Mouse (Mus musculus): ENCODE measurements around the gene Il2rb. TPM values are rescaled to one million over a fixed set of nuclear protein-coding genes. Genes with fewer than 3 reads are reported as not detected.
A peak's percentile ranks its signal among the peaks of the same experiment; 100 is the strongest.

Gene Il2rb
- polyA plus RNA-seq, 1 experiment from 2014 or later: 0.41 TPM

- H3K9me3 ChIP-seq (ENCODE audit: control insufficient read depth, low read depth, low read length): no peaks in the 10 kb centered on the region
- H3K36me3 ChIP-seq (ENCODE audit: control insufficient read depth, insufficient read depth, low read length): no peaks in the 10 kb centered on the region
- ATAC-seq (ENCODE audit: insufficient number of reproducible peaks, insufficient read depth, low FRiP score, low read depth): no peak
- no peak overlapping the region for H3K4me3 ChIP-seq (ENCODE audit: low read depth, low read length)
- no peaks in the 10 kb centered on the region for H3K4me1 ChIP-seq (ENCODE audit: control insufficient read depth, insufficient read depth, low read length)
- WGBS: 78% methylated on average over 10 of the region's 10 CpGs
- H3K27ac ChIP-seq (ENCODE audit: low read length): no peak overlapping the region
- no peak overlapping the region for H3K9ac ChIP-seq (replicated peaks; ENCODE audit: low read depth, low read length)
- no peak overlapping the region for H3K4me2 ChIP-seq (replicated peaks; ENCODE audit: low read depth, low read length)
- no peaks in the 10 kb centered on the region for H3K27me3 ChIP-seq (ENCODE audit: control insufficient read depth, insufficient read depth, low read length)
Observed at GRCm38 (mm10) chr15:78457193-78457592, 37.9 kb downstream of the Il2rb start.

GRCm38 (mm10) chr15:78456051-78456450 is 39.0 kb downstream of the Il2rb start:
- ATAC-seq (ENCODE audit: insufficient number of reproducible peaks, insufficient read depth, low FRiP score, low read depth): no peak
- H3K27ac ChIP-seq (ENCODE audit: low read length): no peak overlapping the region

GRCm38 (mm10) chr15:78455168-78455567 is 39.9 kb downstream of the Il2rb start:
- H3K4me1 ChIP-seq (ENCODE audit: control insufficient read depth, insufficient read depth, low read length): no peaks in the 10 kb centered on the region

More at GRCm38 (mm10) chr15:78456051-78456450, 39.0 kb downstream of the Il2rb start:
- H3K4me2 ChIP-seq (replicated peaks; ENCODE audit: low read depth, low read length): no peak overlapping the region
- no peak overlapping the region for H3K9ac ChIP-seq (replicated peaks; ENCODE audit: low read depth, low read length)
- H3K9me3 ChIP-seq (ENCODE audit: control insufficient read depth, low read depth, low read length): no peaks in the 10 kb centered on the region
- no peaks in the 10 kb centered on the region for H3K27me3 ChIP-seq (ENCODE audit: control insufficient read depth, insufficient read depth, low read length)
- no peaks in the 10 kb centered on the region for H3K4me1 ChIP-seq (ENCODE audit: control insufficient read depth, insufficient read depth, low read length)
- WGBS: 51% methylated on average over 7 of the region's 7 CpGs
- no peaks in the 10 kb centered on the region for H3K36me3 ChIP-seq (ENCODE audit: control insufficient read depth, insufficient read depth, low read length)
- no peak overlapping the region for H3K4me3 ChIP-seq (ENCODE audit: low read depth, low read length)

GRCm38 (mm10) chr15:78452929-78453328 is 42.1 kb downstream of the Il2rb start:
- Histone ChIP-seq H3K4me3 (ENCODE audit: low read depth, low read length) (no peak overlapping the region), H3K4me2 (replicated peaks; ENCODE audit: low read depth, low read length) (no peak overlapping the region), H3K27ac (ENCODE audit: low read length) (no peak overlapping the region), H3K36me3 (ENCODE audit: control insufficient read depth, insufficient read depth, low read length) (no peaks in the 10 kb centered on the region), H3K9ac (replicated peaks; ENCODE audit: low read depth, low read length) (no peak overlapping the region), H3K9me3 (ENCODE audit: control insufficient read depth, low read depth, low read length) (no peaks in the 10 kb centered on the region), H3K4me1 (ENCODE audit: control insufficient read depth, insufficient read depth, low read length) (no peaks in the 10 kb centered on the region), H3K27me3 (ENCODE audit: control insufficient read depth, insufficient read depth, low read length) (no peaks in the 10 kb centered on the region)
- ATAC-seq (ENCODE audit: insufficient number of reproducible peaks, insufficient read depth, low FRiP score, low read depth): no peak
- 77% methylated on average over 3 of the region's 3 CpGs for WGBS

More at GRCm38 (mm10) chr15:78455168-78455567, 39.9 kb downstream of the Il2rb start:
- Histone ChIP-seq H3K4me2 (replicated peaks; ENCODE audit: low read depth, low read length) (no peak overlapping the region), H3K27me3 (ENCODE audit: control insufficient read depth, insufficient read depth, low read length) (no peaks in the 10 kb centered on the region), H3K9ac (replicated peaks; ENCODE audit: low read depth, low read length) (no peak overlapping the region), H3K4me3 (ENCODE audit: low read depth, low read length) (no peak overlapping the region), H3K36me3 (ENCODE audit: control insufficient read depth, insufficient read depth, low read length) (no peaks in the 10 kb centered on the region), H3K9me3 (ENCODE audit: control insufficient read depth, low read depth, low read length) (no peaks in the 10 kb centered on the region), H3K27ac (ENCODE audit: low read length) (no peak overlapping the region)
- no peak for ATAC-seq (ENCODE audit: insufficient number of reproducible peaks, insufficient read depth, low FRiP score, low read depth)
- 65% methylated on average over 4 of the region's 4 CpGs for WGBS

- no peaks in the 10 kb centered on the region for H3K4me1 ChIP-seq (ENCODE audit: control insufficient read depth, insufficient read depth, low read length)
- WGBS: 79% methylated on average over 2 of the region's 2 CpGs
- H3K9me3 ChIP-seq (ENCODE audit: control insufficient read depth, low read depth, low read length): no peaks in the 10 kb centered on the region
- H3K36me3 ChIP-seq (ENCODE audit: control insufficient read depth, insufficient read depth, low read length): no peaks in the 10 kb centered on the region
- no peaks in the 10 kb centered on the region for H3K27me3 ChIP-seq (ENCODE audit: control insufficient read depth, insufficient read depth, low read length)
- H3K4me3 ChIP-seq (ENCODE audit: low read depth, low read length): no peak overlapping the region
- no peak overlapping the region for H3K9ac ChIP-seq (replicated peaks; ENCODE audit: low read depth, low read length)
- no peak overlapping the region for H3K4me2 ChIP-seq (replicated peaks; ENCODE audit: low read depth, low read length)
- ATAC-seq (ENCODE audit: insufficient number of reproducible peaks, insufficient read depth, low FRiP score, low read depth): no peak
- H3K27ac ChIP-seq (ENCODE audit: low read length): no peak overlapping the region
Observed at GRCm38 (mm10) chr15:78451201-78451600, 43.9 kb downstream of the Il2rb start.

- Histone ChIP-seq H3K4me2 (replicated peaks; ENCODE audit: low read depth, low read length) (no peak overlapping the region), H3K9me3 (ENCODE audit: control insufficient read depth, low read depth, low read length) (no peaks in the 10 kb centered on the region), H3K4me3 (ENCODE audit: low read depth, low read length) (no peak overlapping the region), H3K27me3 (ENCODE audit: control insufficient read depth, insufficient read depth, low read length) (no peaks in the 10 kb centered on the region), H3K36me3 (ENCODE audit: control insufficient read depth, insufficient read depth, low read length) (no peaks in the 10 kb centered on the region), H3K4me1 (ENCODE audit: control insufficient read depth, insufficient read depth, low read length) (no peaks in the 10 kb centered on the region), H3K9ac (replicated peaks; ENCODE audit: low read depth, low read length) (no peak overlapping the region), H3K27ac (ENCODE audit: low read length) (no peak overlapping the region)
- 89% methylated on average over 6 of the region's 6 CpGs for WGBS
- no peak for ATAC-seq (ENCODE audit: insufficient number of reproducible peaks, insufficient read depth, low FRiP score, low read depth)
Observed at GRCm38 (mm10) chr15:78450419-78450768, 44.7 kb downstream of the Il2rb start.

GRCm38 (mm10) chr15:78449694-78450418 is 45.2 kb downstream of the Il2rb start:
- H3K27me3 ChIP-seq (ENCODE audit: control insufficient read depth, insufficient read depth, low read length): no peaks in the 10 kb centered on the region
- no peaks in the 10 kb centered on the region for H3K9me3 ChIP-seq (ENCODE audit: control insufficient read depth, low read depth, low read length)
- H3K4me3 ChIP-seq (ENCODE audit: low read depth, low read length): no peak overlapping the region
- no peak overlapping the region for H3K4me2 ChIP-seq (replicated peaks; ENCODE audit: low read depth, low read length)
- ATAC-seq (ENCODE audit: insufficient number of reproducible peaks, insufficient read depth, low FRiP score, low read depth): no peak
- H3K36me3 ChIP-seq (ENCODE audit: control insufficient read depth, insufficient read depth, low read length): no peaks in the 10 kb centered on the region
- WGBS: 38% methylated on average over 7 of the region's 7 CpGs
- no peaks in the 10 kb centered on the region for H3K4me1 ChIP-seq (ENCODE audit: control insufficient read depth, insufficient read depth, low read length)
- H3K9ac ChIP-seq (replicated peaks; ENCODE audit: low read depth, low read length): no peak overlapping the region
- H3K27ac ChIP-seq (ENCODE audit: low read length): peak overlapping the region; percentile 21; the same call in 1 of the 2 replicates

- Histone ChIP-seq H3K4me3 (ENCODE audit: low read depth, low read length) (no peak overlapping the region), H3K4me2 (replicated peaks; ENCODE audit: low read depth, low read length) (no peak overlapping the region), H3K9me3 (ENCODE audit: control insufficient read depth, low read depth, low read length) (no peaks in the 10 kb centered on the region), H3K4me1 (ENCODE audit: control insufficient read depth, insufficient read depth, low read length) (no peaks in the 10 kb centered on the region), H3K27ac (ENCODE audit: low read length) (no peak overlapping the region), H3K36me3 (ENCODE audit: control insufficient read depth, insufficient read depth, low read length) (no peaks in the 10 kb centered on the region), H3K9ac (replicated peaks; ENCODE audit: low read depth, low read length) (no peak overlapping the region), H3K27me3 (ENCODE audit: control insufficient read depth, insufficient read depth, low read length) (no peaks in the 10 kb centered on the region)
- no peak for ATAC-seq (ENCODE audit: insufficient number of reproducible peaks, insufficient read depth, low FRiP score, low read depth)
- WGBS: 54% methylated on average over 6 of the region's 6 CpGs
Observed at GRCm38 (mm10) chr15:78449131-78449530, 45.9 kb downstream of the Il2rb start.

Measured in stomach, embryonic 14.5 days (tissue).